Comparison of ENCODE assay signal across 11 mouse cellular contexts in the genomic region with DNA sequence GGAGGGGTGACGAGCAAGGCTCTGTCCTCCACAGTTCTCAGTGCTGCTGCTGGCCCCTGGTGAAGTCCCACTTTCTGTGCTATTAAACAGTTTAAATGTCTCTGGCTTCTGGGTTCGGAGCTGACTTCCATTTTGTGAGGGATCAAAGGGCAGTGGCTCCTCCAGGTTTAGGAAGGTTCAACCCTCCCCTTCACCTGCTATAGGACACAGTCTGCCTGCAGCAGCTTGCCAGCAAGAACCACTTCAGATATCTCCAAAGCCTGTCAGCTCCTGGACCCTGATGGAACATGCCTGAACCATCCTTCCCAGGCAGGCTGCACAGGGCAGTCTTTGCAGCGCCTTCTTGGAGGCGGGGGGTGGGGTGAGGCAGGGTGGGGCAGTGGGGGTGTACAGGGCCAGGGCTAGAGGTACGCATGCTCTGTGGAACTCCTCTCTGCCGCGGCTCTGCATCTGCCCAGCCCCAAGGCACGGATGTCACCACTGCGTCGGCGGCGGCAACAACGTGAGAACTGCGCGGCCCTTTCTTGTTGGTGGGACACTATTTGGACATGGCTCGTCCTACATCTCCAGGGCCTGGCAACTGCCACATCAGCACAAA.
DNase-seq lines count a peak whose midpoint lies in the region; ATAC-seq lines count a peak whose summit lies in the region.
"Had no signal": no experiment of that assay in that cellular context is flagged by ENCODE, and none has a peak within 500 bp of the region (broad histone marks: within the 10 kb centered on the region; RNA-seq: fewer than 3 reads in every experiment).

No protein-coding gene starts in this region.

- H3K27me3 ChIP-seq in kidney, embryonic 15.5 days, result peaks cover 89% of the 10 kb centered on the region
- H3K27me3 ChIP-seq in embryonic facial prominence, embryonic 15.5 days, result peaks cover 56% of the 10 kb centered on the region
- H3K27me3 ChIP-seq in neural tube, embryonic 15.5 days (replicated peaks), result peaks cover 86% of the 10 kb centered on the region

- H3K4me1 ChIP-seq in kidney, embryonic 15.5 days, result peaks cover 79% of the 10 kb centered on the region
- H3K4me1 ChIP-seq in embryonic facial prominence, embryonic 15.5 days, result peaks cover 65% of the 10 kb centered on the region
- H3K4me1 ChIP-seq in neural tube, embryonic 15.5 days, result peaks cover 70% of the 10 kb centered on the region

- ATAC-seq in kidney, embryonic 15.5 days (replicated peaks; ENCODE audit: low FRiP score), result no peak
- ATAC-seq in embryonic facial prominence, embryonic 15.5 days (ENCODE audit: insufficient number of reproducible peaks, low FRiP score, low TSS enrichment, low read depth), result no peak; the same call in 1 of the 2 replicates
- 0 out of 2 replicates have a peak, but pooled peaks have one; percentile 16 for ATAC-seq in neural tube, embryonic 15.5 days (ENCODE audit: low FRiP score)
- ATAC-seq in erythroid progenitor cell, adult 5-6 weeks (replicated peaks; ENCODE audit: low FRiP score, poor library complexity, severe bottlenecking), result no peak
- ATAC-seq: CD4-positive, CD25-positive, alpha-beta regulatory T cell, adult 4 months had no signal

- no peaks in the 10 kb centered on the region for H3K36me3 ChIP-seq in kidney, embryonic 15.5 days
- H3K36me3 ChIP-seq in embryonic facial prominence, embryonic 15.5 days, result no peaks in the 10 kb centered on the region
- no peaks in the 10 kb centered on the region for H3K36me3 ChIP-seq in neural tube, embryonic 15.5 days
- H3K36me3 ChIP-seq: liver, embryonic 15.5 days had no signal

- DNase-seq in kidney, adult 9 months, result no peak
- DNase-seq in heart, postnatal 4 days, result peak; percentile 33
- DNase-seq in gastrocnemius, postnatal 25 days, result no peak
- DNase-seq in spleen, postnatal 14 days (ENCODE audit: low spot score in 2 of 2), result no peak

- 0 out of 2 replicates have a peak overlapping the region, but pooled peaks have one; percentile 4 for H3K27ac ChIP-seq in kidney, embryonic 15.5 days
- H3K27ac ChIP-seq in embryonic facial prominence, embryonic 15.5 days (replicated peaks), result 0 out of 2 replicates have a peak overlapping the region, but pooled peaks have one; percentile 17
- no peak overlapping the region for H3K27ac ChIP-seq in neural tube, embryonic 15.5 days (replicated peaks)
- H3K27ac ChIP-seq: kidney, postnatal 0 days; liver, embryonic 15.5 days had no signal

- no peaks in the 10 kb centered on the region for H3K9me3 ChIP-seq in kidney, embryonic 15.5 days (replicated peaks)
- H3K9me3 ChIP-seq in embryonic facial prominence, embryonic 15.5 days (replicated peaks), result no peaks in the 10 kb centered on the region
- no peaks in the 10 kb centered on the region for H3K9me3 ChIP-seq in neural tube, embryonic 15.5 days (replicated peaks)
- H3K9me3 ChIP-seq: liver, embryonic 15.5 days had no signal

- no peak overlapping the region for H3K4me3 ChIP-seq in kidney, embryonic 15.5 days (replicated peaks)
- H3K4me3 ChIP-seq in embryonic facial prominence, embryonic 15.5 days (replicated peaks), result no peak overlapping the region
- H3K4me3 ChIP-seq in neural tube, embryonic 15.5 days (replicated peaks), result no peak overlapping the region
- H3K4me3 ChIP-seq: liver, embryonic 15.5 days had no signal

- no peak overlapping the region for H3K9ac ChIP-seq in kidney, embryonic 15.5 days
- H3K9ac ChIP-seq in embryonic facial prominence, embryonic 15.5 days, result no peak overlapping the region
- H3K9ac ChIP-seq in neural tube, embryonic 15.5 days (replicated peaks), result no peak overlapping the region
- H3K9ac ChIP-seq: liver, embryonic 15.5 days had no signal

- no peak overlapping the region for H3K4me2 ChIP-seq in kidney, embryonic 15.5 days
- H3K4me2 ChIP-seq in embryonic facial prominence, embryonic 15.5 days (replicated peaks), result no peak overlapping the region
- peak overlapping the region; percentile 16 for H3K4me2 ChIP-seq in neural tube, embryonic 15.5 days
- H3K4me2 ChIP-seq: liver, embryonic 15.5 days had no signal

- WGBS in kidney, embryonic 15.5 days, result 74% methylated on average over 16 of the region's 16 CpGs
- WGBS in embryonic facial prominence, embryonic 15.5 days, result 42% methylated on average over 16 of the region's 16 CpGs
- 35% methylated on average over 16 of the region's 16 CpGs for WGBS in neural tube, embryonic 15.5 days
